Mouse (Mus musculus) thymus, adult 2 months (tissue): Measurements from ENCODE around the gene Arhgap10.

Source experiments
- CTCF ChIP-seq: fragments of 200-500 bp; IDR thresholded peaks from 2 replicates; pipeline ENCODE4 v1.5.1; 2012; ENCODE audit warnings: mild to moderate bottlenecking, control low read depth, low read length, moderate library complexity, borderline replicate concordance; ENCODE audit not compliant: control insufficient read depth, poor library complexity, insufficient read depth; ENCODE audit errors: extremely low read depth
- POLR2A ChIP-seq: fragments of 200-500 bp; IDR thresholded peaks from 2 replicates; pipeline ENCODE4 v1.6.1; 2012; ENCODE audit warnings: mild to moderate bottlenecking, low read length, control low read depth, moderate library complexity; ENCODE audit not compliant: control insufficient read depth, poor library complexity, insufficient read depth; ENCODE audit errors: extremely low read depth

- TF ChIP-seq CTCF (no peak), POLR2A (no peak)
These were observed 27.5 kb downstream of the Arhgap10 start for GRCm38 (mm10) chr8:77490095-77490781.
